Mouse (Mus musculus): ENCODE data around the gene P2ry12. TPM values are rescaled to one million over a fixed set of nuclear protein-coding genes. Genes with fewer than 3 reads are reported as not detected.

P2ry12 gene
- total RNA-seq, 2 experiments from 2014 or later: 2.1 to 3.1 TPM

DNA sequence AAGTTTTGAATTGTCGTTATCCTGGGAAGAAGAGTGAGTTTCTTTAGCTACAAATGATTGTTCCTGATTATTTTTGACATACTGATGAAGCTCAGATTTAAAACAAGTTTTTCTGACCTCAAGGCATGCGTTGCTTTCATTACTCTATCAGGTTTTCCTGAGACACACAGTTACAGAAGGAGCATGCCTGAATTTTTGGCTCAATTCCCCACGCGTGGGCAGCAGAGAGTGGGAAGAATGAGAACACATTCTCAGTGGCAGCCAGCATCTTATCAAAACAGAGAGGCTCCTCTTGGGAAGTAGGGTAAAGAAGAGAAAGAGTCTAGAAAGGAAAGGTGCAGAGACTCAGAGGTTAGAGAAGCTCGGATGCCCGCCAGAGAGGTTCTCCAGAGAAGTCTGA lies 19.3 kb downstream of the P2ry12 start:
- no peak for DNase-seq (ENCODE audit: low spot score)
- intact Hi-C loops (cut with DNase I): no loop called here

DNA sequence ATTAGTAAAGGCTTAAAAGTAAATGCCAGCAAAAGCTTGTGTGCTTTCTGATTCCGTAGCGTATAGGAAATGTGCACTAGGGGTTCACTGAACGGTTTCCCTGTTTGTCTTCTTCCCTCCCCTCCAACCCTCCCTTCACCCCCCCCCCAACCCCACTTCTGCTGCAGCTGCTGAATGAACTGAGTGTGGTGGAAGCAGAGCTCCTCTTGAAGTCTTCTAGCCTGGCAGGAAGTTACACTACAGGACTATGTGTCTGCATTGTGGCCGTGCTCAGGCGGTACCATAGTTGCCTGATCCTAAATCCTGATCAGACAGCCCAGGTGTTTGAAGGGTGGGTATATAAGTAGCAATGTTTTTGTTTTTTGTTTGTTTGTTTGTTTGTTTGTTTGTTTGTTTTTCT lies 27.8 kb downstream of the P2ry12 start:
- no peak for DNase-seq (ENCODE audit: low spot score)
- intact Hi-C loops (cut with DNase I): no loop called here

GRCm38 (mm10) chr3:59230912-59231311 lies 31.8 kb downstream of the P2ry12 start:
- DNase-seq (ENCODE audit: low spot score): no peak
- intact Hi-C loops (cut with DNase I): no loop called here

- no peak for DNase-seq (ENCODE audit: low spot score)
- intact Hi-C loops (cut with DNase I): no loop called here
Measured at GRCm38 (mm10) chr3:59228730-59229551, 33.7 kb downstream of the P2ry12 start.

DNA sequence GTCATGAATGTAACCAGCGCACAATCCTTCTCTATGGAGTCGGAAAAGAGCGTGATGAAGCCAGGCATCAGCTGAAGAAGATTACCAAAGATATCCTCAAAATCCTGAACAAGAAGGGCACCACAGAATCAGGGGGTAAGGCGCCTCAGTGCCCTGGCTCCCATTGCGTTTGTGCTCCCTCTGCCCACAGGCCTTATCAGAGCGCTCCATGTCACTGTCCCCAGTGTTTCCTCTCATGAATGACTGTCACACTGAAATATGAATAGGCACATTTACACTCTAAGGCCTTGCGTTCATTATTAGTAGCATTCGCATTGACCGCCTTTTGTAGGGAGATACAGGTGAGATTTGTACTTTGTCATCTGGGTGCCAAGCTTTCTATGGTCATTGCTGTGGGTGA lies 35.0 kb downstream of the P2ry12 start:
- intact Hi-C loops (cut with DNase I): no loop called here
- no peak for DNase-seq (ENCODE audit: low spot score)

GRCm38 (mm10) chr3:59225411-59225810 lies 37.3 kb downstream of the P2ry12 start:
- DNase-seq (ENCODE audit: low spot score): no peak
- intact Hi-C loops (cut with DNase I): no loop called here

DNA sequence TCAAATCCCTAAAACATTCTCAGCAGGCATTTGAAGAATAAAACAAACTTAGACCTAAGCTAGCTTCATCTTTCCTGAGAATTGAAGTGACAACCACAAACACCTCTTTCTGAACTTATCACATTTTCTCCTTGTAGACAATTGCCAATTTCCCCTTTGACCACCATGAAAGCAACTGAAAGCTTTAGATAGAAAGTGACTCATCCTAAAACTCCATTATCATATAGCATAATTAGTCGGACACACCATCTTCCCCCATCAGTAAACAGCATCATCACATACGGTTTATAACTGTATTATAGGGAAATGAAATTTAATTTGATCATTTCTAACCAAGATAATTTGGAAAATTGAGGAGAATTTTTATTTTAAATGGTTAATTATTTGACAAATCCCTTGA lies 40.4 kb downstream of the P2ry12 start:
- DNase-seq (ENCODE audit: low spot score): no peak
- intact Hi-C loops (cut with DNase I): no loop called here

GRCm38 (mm10) chr3:59219326-59219725 lies 43.3 kb downstream of the P2ry12 start:
- no peak for DNase-seq (ENCODE audit: low spot score)
- intact Hi-C loops (cut with DNase I): no loop called here

DNA sequence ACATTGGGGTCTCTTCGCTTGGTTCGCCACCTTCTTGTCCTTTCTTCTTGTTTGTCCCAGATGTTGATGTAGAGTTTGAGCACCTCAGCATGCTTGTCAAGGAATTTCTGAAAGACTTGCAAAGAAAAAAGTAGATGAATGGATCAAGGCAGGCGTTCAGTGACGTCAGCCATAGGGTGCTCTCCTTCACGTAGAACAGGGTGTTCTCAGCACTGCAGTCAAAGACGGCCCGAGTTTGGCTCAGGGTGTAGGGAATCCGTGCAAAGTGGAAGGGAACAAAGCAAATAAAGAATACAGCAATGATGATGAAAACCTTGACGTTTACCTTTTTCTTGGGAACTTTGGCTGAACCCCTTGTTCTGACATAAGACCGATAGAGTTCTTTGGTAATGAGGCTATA lies 45.5 kb downstream of the P2ry12 start:
- intact Hi-C loops (cut with DNase I): no loop called here
- DNase-seq (ENCODE audit: low spot score): no peak

DNA sequence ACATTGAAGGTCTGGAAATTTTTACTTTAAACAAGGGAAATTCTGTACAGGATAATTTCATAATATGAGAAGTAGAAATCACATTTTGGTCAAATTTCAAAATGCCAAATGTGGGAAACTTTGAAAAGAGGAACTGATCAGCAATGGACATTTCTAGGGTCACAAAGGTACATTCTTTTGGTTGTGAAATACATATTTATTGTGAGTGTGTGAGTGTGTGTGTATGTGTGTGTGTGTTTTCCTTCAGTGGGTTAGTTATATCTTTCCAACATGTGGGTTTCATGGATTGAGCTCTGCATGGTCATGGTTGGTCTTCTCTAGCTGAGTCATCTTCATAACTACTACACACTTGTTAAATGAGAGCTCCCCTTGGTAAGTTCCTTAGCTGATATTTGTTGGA lies 50.3 kb downstream of the P2ry12 start:
- DNase-seq (ENCODE audit: low spot score): no peak
- intact Hi-C loops (cut with DNase I): no loop called here

GRCm38 (mm10) chr3:59211784-59212183 lies 50.9 kb downstream of the P2ry12 start:
- intact Hi-C loops (cut with DNase I): no loop called here
- DNase-seq (ENCODE audit: low spot score): no peak

DNA sequence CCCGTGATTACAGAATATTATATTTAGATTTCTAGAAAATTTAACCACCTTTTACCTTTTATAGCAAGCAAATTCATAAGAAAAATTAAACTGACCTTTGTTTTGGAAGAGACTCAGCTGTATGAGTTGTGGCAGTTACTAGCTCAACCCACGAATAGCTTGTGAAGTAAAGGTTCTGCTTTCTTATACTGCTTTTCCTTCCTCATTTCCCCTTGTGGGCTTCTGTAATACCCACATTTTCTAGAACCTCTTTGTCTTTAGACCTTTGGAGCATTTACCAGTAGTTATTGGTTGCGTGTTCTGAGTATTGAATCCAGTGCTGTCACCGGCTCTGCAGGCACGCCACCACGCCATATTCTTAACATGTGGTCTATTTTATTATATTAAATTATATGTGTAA lies 51.9 kb downstream of the P2ry12 start, which contains the start of gene P2ry13:
Gene P2ry13, minus strand, starts transcription at position 156 of the 400 bp plus-strand sequence.
- no peak for DNase-seq (ENCODE audit: low spot score)
- intact Hi-C loops (cut with DNase I): no loop called here

- no peak for DNase-seq (ENCODE audit: low spot score)
Measured at GRCm38 (mm10) chr3:59210089-59210488, 52.6 kb downstream of the P2ry12 start.

GRCm38 (mm10) chr3:59208650-59209548 lies 53.8 kb downstream of the P2ry12 start:
- intact Hi-C loops (cut with DNase I): loop anchor here (1.0 to 2.0 kb wide), 3 partner anchors 34 to 130 kb away; no protein-coding TSS in a partner anchor
- no peak for DNase-seq (ENCODE audit: low spot score)

More at GRCm38 (mm10) chr3:59210089-59210488, 52.6 kb downstream of the P2ry12 start:
- intact Hi-C loops (cut with DNase I): no loop called here

DNA sequence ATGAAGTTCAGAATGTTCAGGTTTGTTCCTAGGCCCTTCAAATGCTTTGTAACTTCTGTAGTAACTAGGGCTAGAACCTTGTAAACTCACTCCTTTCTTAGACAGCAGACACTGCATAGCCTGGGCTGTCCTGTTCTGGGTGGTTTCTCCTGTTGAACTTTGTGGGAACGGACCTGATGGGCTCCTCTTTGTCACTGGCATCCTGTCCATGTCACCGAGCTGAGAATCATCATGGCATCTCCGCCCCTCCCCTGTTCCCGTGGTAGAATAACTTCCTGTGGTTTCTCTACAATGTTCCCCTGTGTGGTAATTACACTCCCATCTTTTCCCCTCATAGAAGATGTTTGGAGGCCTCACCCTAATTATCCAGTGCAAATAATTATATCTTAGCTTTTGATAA lies 56.7 kb downstream of the P2ry12 start:
- no peak for DNase-seq (ENCODE audit: low spot score)
- intact Hi-C loops (cut with DNase I): no loop called here

GRCm38 (mm10) chr3:59204719-59205503 lies 57.8 kb downstream of the P2ry12 start:
- no peak for DNase-seq (ENCODE audit: low spot score)
- intact Hi-C loops (cut with DNase I): no loop called here

DNA sequence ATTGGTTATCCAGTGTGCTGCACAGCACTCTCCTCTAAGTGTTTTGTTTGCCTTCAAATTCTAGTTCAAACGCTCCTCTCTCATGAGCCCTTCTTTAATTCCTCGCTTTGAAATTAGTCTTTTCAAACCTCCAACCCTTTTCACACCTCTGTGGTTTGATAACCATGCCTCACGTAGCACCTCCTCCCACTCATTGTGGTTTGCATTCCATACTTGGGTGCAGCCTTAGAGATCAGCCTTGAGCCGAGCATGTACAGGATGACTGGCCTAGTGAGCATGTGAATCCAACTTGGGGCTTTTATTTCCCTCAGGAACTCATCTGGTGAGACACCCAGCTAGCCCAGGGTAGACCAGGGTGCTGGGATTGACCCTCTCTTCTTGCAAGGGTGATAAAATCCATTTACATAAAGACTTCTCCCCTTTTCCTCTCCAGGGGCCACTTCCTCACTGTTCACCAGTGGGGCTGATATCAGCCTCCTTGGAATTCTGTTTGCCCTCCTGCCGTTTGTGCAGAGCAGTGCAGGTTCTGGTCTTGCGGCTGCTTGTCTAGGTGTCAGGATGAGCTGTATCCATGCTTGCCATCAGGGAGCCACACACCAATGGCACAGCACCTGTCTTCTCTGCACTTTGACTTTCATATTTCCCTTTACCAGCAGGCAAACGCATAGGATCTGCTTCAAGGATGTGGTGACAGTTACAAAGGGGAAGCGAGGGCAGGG lies 58.7 kb downstream of the P2ry12 start:
- intact Hi-C loops (cut with DNase I): no loop called here
- DNase-seq (ENCODE audit: low spot score): no peak

DNA sequence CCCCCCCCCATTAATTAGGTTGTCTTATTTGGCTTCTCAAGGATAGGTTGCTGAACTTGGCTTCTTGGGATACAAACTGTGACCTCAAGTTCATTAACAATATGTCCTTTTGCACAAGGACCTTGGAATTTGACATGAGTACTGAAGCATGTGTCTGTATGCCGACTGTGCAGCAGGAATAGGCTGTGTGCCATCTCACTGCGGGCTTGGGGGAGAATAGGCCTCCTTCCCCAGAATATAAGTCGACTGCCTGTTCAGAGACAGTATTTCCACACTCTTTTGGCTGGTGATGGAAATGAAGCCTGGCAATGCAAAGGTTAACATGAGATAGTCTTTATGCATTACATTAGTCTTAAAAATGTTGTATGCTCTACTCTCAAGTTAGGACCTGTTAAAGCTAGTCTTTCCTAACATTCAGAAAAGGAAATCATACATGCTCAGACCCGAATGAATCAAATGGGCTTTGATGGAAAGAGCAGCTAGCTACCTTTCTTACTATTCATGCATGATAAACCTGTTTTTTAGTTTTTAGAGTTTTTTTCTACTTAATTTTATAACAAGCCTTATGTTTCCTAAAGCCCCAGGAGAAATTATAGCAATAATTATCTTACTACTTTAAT lies 65.2 kb downstream of the P2ry12 start:
- DNase-seq (ENCODE audit: low spot score): no peak
- intact Hi-C loops (cut with DNase I): no loop called here

DNA sequence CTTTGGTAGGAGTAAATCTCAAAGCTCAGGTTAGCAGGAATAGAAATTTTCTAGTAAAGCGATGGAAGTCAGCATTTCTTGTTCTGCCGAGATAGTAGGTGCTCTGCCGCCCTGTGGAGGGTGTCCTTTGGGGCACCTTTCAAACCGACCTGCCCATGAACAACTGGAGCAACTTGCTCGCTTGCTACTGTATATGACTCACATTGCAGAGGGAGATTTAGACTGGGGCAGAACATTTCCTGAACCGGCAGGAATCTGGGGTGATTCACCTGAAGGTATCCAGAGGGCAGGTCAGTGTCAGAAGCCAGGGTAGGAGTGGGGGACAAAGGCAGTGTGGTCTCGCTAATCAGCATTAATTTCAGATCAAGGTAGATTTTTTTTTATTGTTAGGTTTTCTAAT lies 67.7 kb downstream of the P2ry12 start, which contains the start of gene Gpr87:
Gene Gpr87, minus strand, starts transcription at position 167 of the 400 bp plus-strand sequence.
- intact Hi-C loops (cut with DNase I): no loop called here
- no peak for DNase-seq (ENCODE audit: low spot score)

Data from heart, postnatal 25 days (tissue).